Mouse (Mus musculus) stomach, postnatal 0 days (tissue): ENCODE data around the gene Ccer2.

Experiments used
- CTCF ChIP-seq: IDR thresholded peaks from 2 replicates; pipeline ENCODE4 v1.5.1; 2016; ENCODE audit warnings: antibody characterized with exemption, low read depth, mild to moderate bottlenecking, moderate library complexity
- EP300 ChIP-seq: optimal IDR thresholded peaks from 2 replicates; pipeline ENCODE3; 2016; ENCODE audit warnings: antibody characterized with exemption

DNA sequence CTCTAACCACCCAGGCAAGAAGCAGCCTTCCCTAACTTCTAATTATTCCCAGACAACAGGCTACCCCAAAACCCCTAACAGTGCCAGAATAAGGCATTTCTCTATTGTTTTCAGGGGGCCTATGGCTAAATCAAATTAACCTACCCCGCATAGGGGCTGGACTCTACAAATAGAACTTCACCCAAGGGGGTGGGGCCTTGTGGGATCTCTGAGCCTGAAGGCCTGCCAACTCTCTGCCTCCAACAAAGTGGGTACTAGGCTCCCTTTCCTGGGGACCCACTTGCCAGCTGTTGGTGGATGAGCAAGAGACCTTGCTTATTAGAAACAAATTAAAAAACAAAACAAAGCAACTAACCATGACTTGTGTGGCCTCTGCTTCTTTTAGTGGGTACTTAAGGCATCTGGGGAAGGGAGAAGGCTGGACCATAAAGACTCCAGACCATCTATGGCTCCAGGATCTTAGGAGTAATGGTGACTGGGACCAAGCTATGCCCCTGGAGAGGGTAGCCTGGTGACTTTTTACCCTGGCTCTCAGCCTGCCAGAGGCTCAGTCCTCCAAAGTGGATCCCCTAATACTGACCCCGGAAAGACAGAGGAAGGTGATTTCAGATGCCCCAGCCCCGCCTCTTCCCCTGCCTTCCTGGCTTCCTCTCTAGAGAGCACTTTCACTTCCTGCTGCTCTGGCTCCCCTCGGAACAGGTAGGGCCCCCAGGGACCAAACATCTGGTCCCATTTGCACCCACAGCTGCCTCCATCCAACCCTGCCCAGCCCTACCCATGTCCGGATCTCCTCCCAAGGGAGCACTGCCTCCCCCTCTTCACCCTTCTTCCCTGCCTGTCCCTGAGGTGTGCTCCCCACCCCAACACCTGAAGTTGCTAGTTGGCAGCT, 32.6 kb downstream of the Ccer2 start, which contains the start of gene Rinl:
- no peak for TF ChIP-seq CTCF
- TF ChIP-seq EP300, result no peak
